Comparison of ENCODE assay signal across 26 mouse cellular contexts in genomic region chr2:44354786-44355185, GRCm38 (mm10).
DNase-seq lines count a peak whose midpoint lies in the region; ATAC-seq and TF ChIP-seq lines count a peak whose summit lies in the region.
"Had no signal": no experiment of that assay in that cellular context is flagged by ENCODE, and none has a peak within 500 bp of the region (broad histone marks: within the 10 kb centered on the region; RNA-seq: fewer than 3 reads in every experiment).

No protein-coding gene starts in this region.

- no peak for TF ChIP-seq CTCF in gastrocnemius, adult 2 months (IDR thresholded peaks at IDR 0.05)
- TF ChIP-seq CTCF in lung, embryonic 14.5 days (IDR thresholded peaks at IDR 0.05; ENCODE audit: low read depth), result no peak
- TF ChIP-seq CTCF in CH12.LX (conservative IDR thresholded peaks at IDR 0.05 in 1 of 2, IDR thresholded peaks at IDR 0.05 in 1 of 2; ENCODE audit: low read depth in 2 of 2, low read length in 2 of 2), result no peak

- 77% methylated on average over 4 of the region's 4 CpGs for WGBS in lung, embryonic 14.5 days

- dilution Hi-C loops in CH12.LX (cut with MboI; ENCODE audit: extremely low pct_ligation_motif_present, extremely low pct_unique_long_range_greater_than_20kb, low sequenced_read_pairs), result no loop called here

- no peaks in the 10 kb centered on the region for H3K36me3 ChIP-seq in lung, embryonic 14.5 days (ENCODE audit: insufficient read depth)
- no peaks in the 10 kb centered on the region for H3K36me3 ChIP-seq in CH12.LX (replicated peaks in 1 of 2; ENCODE audit: control insufficient read depth in 1 of 2, insufficient read depth in 1 of 2, low read length in 1 of 2)
- H3K36me3 ChIP-seq: forebrain, embryonic 10.5 days; forebrain, embryonic 15.5 days; heart, embryonic 13.5 days; hindbrain, embryonic 10.5 days had no signal

- peak; percentile 35; the same call in 1 of the 2 replicates for ATAC-seq in lung, embryonic 14.5 days (ENCODE audit: insufficient read depth)
- ATAC-seq: forebrain, embryonic 15.5 days; hindbrain, embryonic 16.5 days; intestine, postnatal 0 days; midbrain, embryonic 16.5 days; Patski had no signal

- H3K27ac ChIP-seq in gastrocnemius, adult 2 months, result no peak overlapping the region
- H3K27ac ChIP-seq in lung, embryonic 14.5 days (ENCODE audit: low read depth), result peak overlapping the region; percentile 84; the same call in 1 of the 2 replicates
- no peak overlapping the region for H3K27ac ChIP-seq in CH12.LX (ENCODE audit: insufficient read depth, low read depth)
- H3K27ac ChIP-seq: forebrain, embryonic 10.5 days; heart, embryonic 13.5 days; liver, embryonic 14.5 days had no signal

- intact Hi-C loops in gastrocnemius, adult 2 months (cut with DNase I), result no loop called here

- H3K79me2 ChIP-seq in CH12.LX (replicated peaks; ENCODE audit: control insufficient read depth, extremely low read depth, insufficient read depth, poor library complexity, severe bottlenecking), result no peaks in the 10 kb centered on the region

- in situ Hi-C loops in CH12.LX (cut with MboI; ENCODE audit: low pct_ligation_motif_present, low pct_unique_long_range_greater_than_20kb, low sequenced_read_pairs), result no loop called here

- no peak for DNase-seq in gastrocnemius, adult 2 months
- DNase-seq in gastrocnemius, adult 18-20 months (ENCODE audit: low spot score), result no peak
- no peak for DNase-seq in lung, embryonic 14.5 days
- no peak for DNase-seq in lung, postnatal 4 days
- DNase-seq in CH12.LX (ENCODE audit: extremely low read depth), result peak; percentile 71
- peak; percentile 49 for DNase-seq in fibroblast of lung, adult 2 months (ENCODE audit: low read depth)
- no peak for DNase-seq in layer of hippocampus, postnatal 25 days (ENCODE audit: extremely low spot score in 1 of 2, low spot score in 1 of 2)
- DNase-seq in layer of hippocampus, adult 9-10 months (ENCODE audit: low spot score), result no peak
- DNase-seq: adrenal gland, postnatal 25 days; cerebellum, adult 11-12 months; cerebellum, adult 9-11 months; kidney, adult 9 months; kidney, postnatal 25 days; liver; right cerebral cortex, postnatal 25 days; thymus, postnatal 14 days had no signal

- H3K4me3 ChIP-seq in gastrocnemius, adult 2 months, result peak overlapping the region; percentile 37
- no peak overlapping the region for H3K4me3 ChIP-seq in lung, embryonic 14.5 days (ENCODE audit: low read depth, low read length)
- H3K4me3 ChIP-seq in CH12.LX (replicated peaks in 1 of 3; ENCODE audit: low read depth in 2 of 3, low read length in 2 of 3, poor library complexity in 1 of 3), result no peak overlapping the region
- H3K4me3 ChIP-seq: forebrain, embryonic 10.5 days; forebrain, embryonic 15.5 days; heart, embryonic 13.5 days; hindbrain, embryonic 10.5 days had no signal

- peak; percentile 0 for TF ChIP-seq RAD21 in CH12.LX (IDR thresholded peaks at IDR 0.05; ENCODE audit: low read depth, low read length)

- H3K27me3 ChIP-seq in lung, embryonic 14.5 days (ENCODE audit: insufficient read depth, low read length), result no peaks in the 10 kb centered on the region
- H3K27me3 ChIP-seq in CH12.LX (replicated peaks), result no peaks in the 10 kb centered on the region
- H3K27me3 ChIP-seq: forebrain, embryonic 15.5 days; heart, embryonic 13.5 days; Patski had no signal

- no peak overlapping the region for H3K9ac ChIP-seq in lung, embryonic 14.5 days
- no peak overlapping the region for H3K9ac ChIP-seq in CH12.LX (ENCODE audit: insufficient read depth, low read depth)
- H3K9ac ChIP-seq: forebrain, embryonic 15.5 days; heart, embryonic 13.5 days; liver, embryonic 14.5 days had no signal

- H3K4me1 ChIP-seq in lung, embryonic 14.5 days (ENCODE audit: insufficient read depth), result peaks cover 3% of the 10 kb centered on the region; the same call in 1 of the 2 replicates
- H3K4me1 ChIP-seq in CH12.LX (ENCODE audit: control insufficient read depth in 1 of 2, insufficient read depth in 2 of 2), result peaks cover 11 to 20% of the 10 kb centered on the region in 2 experiments
- H3K4me1 ChIP-seq: forebrain, embryonic 10.5 days; forebrain, embryonic 15.5 days had no signal

- TF ChIP-seq POLR2A in CH12.LX (IDR thresholded peaks at IDR 0.05; ENCODE audit: low read depth, low read length), result no peak

- no peak overlapping the region for H3K4me2 ChIP-seq in lung, embryonic 14.5 days
- H3K4me2 ChIP-seq in CH12.LX (ENCODE audit: insufficient read depth, low read depth, poor library complexity, severe bottlenecking), result no peak overlapping the region
- H3K4me2 ChIP-seq: forebrain, embryonic 15.5 days; midbrain, embryonic 11.5 days had no signal

- no peaks in the 10 kb centered on the region for H3K9me3 ChIP-seq in lung, embryonic 14.5 days (ENCODE audit: low read depth, low read length)
- H3K9me3 ChIP-seq in CH12.LX (replicated peaks; ENCODE audit: low read length), result peaks cover 2% of the 10 kb centered on the region
- H3K9me3 ChIP-seq: forebrain, embryonic 10.5 days; forebrain, embryonic 15.5 days; heart, embryonic 13.5 days; hindbrain, embryonic 10.5 days had no signal

- peak; percentile 86 for TF ChIP-seq EP300 in CH12.LX (IDR thresholded peaks at IDR 0.05; ENCODE audit: low read length)

TF ChIP-seq in CH12.LX, 34 proteins besides CTCF, POLR2A, EP300 and RAD21:
- no peak for TF ChIP-seq POLR2AphosphoS2 (IDR thresholded peaks at IDR 0.05; ENCODE audit: low read depth, low read length)
- TF ChIP-seq SMC3 (IDR thresholded peaks at IDR 0.05; ENCODE audit: low read depth, low read length), result peak; percentile 22; the same call in 1 of the 2 replicates
- peak; percentile 44; the same call in 1 of the 2 replicates for TF ChIP-seq MAX (IDR thresholded peaks at IDR 0.05; ENCODE audit: low read length)
- 0 out of 2 replicates have a peak, but pooled peaks have one; percentile 48 for TF ChIP-seq MAFK (IDR thresholded peaks at IDR 0.05; ENCODE audit: insufficient replicate concordance, low read length)
- no peak for TF ChIP-seq ZNF384 (IDR thresholded peaks at IDR 0.05; ENCODE audit: low read depth, low read length)
- TF ChIP-seq ETS1 (conservative IDR thresholded peaks at IDR 0.05; ENCODE audit: low read depth, low read length), result peak; percentile 76
- TF ChIP-seq JUN (IDR thresholded peaks at IDR 0.05; ENCODE audit: insufficient read depth, low read depth, low read length), result peak; percentile 51; the same call in 1 of the 2 replicates
- TF ChIP-seq TCF12 (IDR thresholded peaks at IDR 0.05; ENCODE audit: low read depth, low read length), result peak; percentile 48; the same call in 1 of the 2 replicates
- TF ChIP-seq BHLHE40 (IDR thresholded peaks at IDR 0.05; ENCODE audit: low read depth, low read length), result peak; percentile 38; the same call in 1 of the 2 replicates
- peak; percentile 49; the same call in 1 of the 2 replicates for TF ChIP-seq MEF2A (IDR thresholded peaks at IDR 0.05; ENCODE audit: borderline replicate concordance, low read depth, low read length)
- no peak for TF ChIP-seq MYC (IDR thresholded peaks at IDR 0.05; ENCODE audit: low read depth, low read length)
- peak; percentile 74 for TF ChIP-seq IRF4 (IDR thresholded peaks at IDR 0.05; ENCODE audit: low read depth, low read length)
- peak; percentile 83 for TF ChIP-seq JUND (conservative IDR thresholded peaks at IDR 0.05; ENCODE audit: low read depth, low read length)
- no peak for TF ChIP-seq NELFE (IDR thresholded peaks at IDR 0.05; ENCODE audit: low read depth, low read length)
- 0 out of 2 replicates have a peak, but pooled peaks have one; percentile 12 for TF ChIP-seq CHD2 (IDR thresholded peaks at IDR 0.05; ENCODE audit: low read length)
- 0 out of 2 replicates have a peak, but pooled peaks have one; percentile 66 for TF ChIP-seq RCOR1 (conservative IDR thresholded peaks at IDR 0.05; ENCODE audit: low read depth, low read length)

Comparison
In these comparisons a context has a peak if more than half of its experiments do, and no peak if none do; other contexts are left out.
1. DNase-seq: peak in CH12.LX (single experiment) and fibroblast of lung, adult 2 months (single experiment); none in gastrocnemius, adult 2 months (single experiment), gastrocnemius, adult 18-20 months (single experiment), lung, embryonic 14.5 days (single experiment), lung, postnatal 4 days (0 of 2), layer of hippocampus, postnatal 25 days (0 of 2) and layer of hippocampus, adult 9-10 months (single experiment).